Mouse (Mus musculus) heart, embryonic 14.5 days (tissue): ENCODE measurements around the gene Lingo2. TPM values are rescaled to one million over a fixed set of nuclear protein-coding genes. Genes with fewer than 3 reads are reported as not detected.

ENCODE experiments used
- ATAC-seq: fragments of 200-750 bp; cut with Nextera tagmentation; 2 replicates; pipeline ENCODE4 v1.8.0; 2017; ENCODE audit warnings: low read depth, moderate TSS enrichment; ENCODE audit not compliant: insufficient number of reproducible peaks, insufficient read depth, low FRiP score
- H3K27ac ChIP-seq, 2 experiments: fragments of 200-500 bp in 1 of 2; fragments of 300-500 bp in 1 of 2; sonication (generic) in 1 of 2; replicated peaks in 1 of 2; 2 replicates each; pipeline ENCODE4 v1.5.1; 2012 to 2014; ENCODE audit warnings: low read depth in 2 of 2, low read length in 2 of 2, control low read depth in 1 of 2, mild to moderate bottlenecking in 1 of 2, mixed read lengths in 1 of 2; ENCODE audit not compliant: control insufficient read depth in 1 of 2, insufficient read depth in 1 of 2
- H3K27me3 ChIP-seq: fragments of 300-500 bp; sonication (generic); 2 replicates; pipeline ENCODE4 v1.6.1; 2014; ENCODE audit warnings: mild to moderate bottlenecking, low read length, control low read depth; ENCODE audit not compliant: control insufficient read depth, insufficient read depth
- H3K36me3 ChIP-seq: fragments of 300-500 bp; sonication (generic); 2 replicates; pipeline ENCODE4 v1.6.1; 2014; ENCODE audit warnings: mild to moderate bottlenecking, control low read depth, low read length, mixed read lengths; ENCODE audit not compliant: control insufficient read depth, insufficient read depth
- H3K4me1 ChIP-seq, 2 experiments: fragments of 200-500 bp in 1 of 2; fragments of 300-500 bp in 1 of 2; sonication (generic) in 1 of 2; 2 replicates each; pipeline ENCODE4 v1.6.1; 2012 to 2014; ENCODE audit warnings: low read length in 2 of 2, control low read depth in 1 of 2, mixed read lengths in 1 of 2; ENCODE audit not compliant: control insufficient read depth in 2 of 2, insufficient read depth in 2 of 2
- H3K4me2 ChIP-seq: fragments of 300-500 bp; sonication (generic); 2 replicates; pipeline ENCODE4 v1.6.1; 2014; ENCODE audit warnings: mild to moderate bottlenecking, low read length
- H3K4me3 ChIP-seq, 2 experiments: fragments of 200-500 bp in 1 of 2; fragments of 300-500 bp in 1 of 2; sonication (generic) in 1 of 2; 2 replicates each; pipeline ENCODE4 v1.5.1; 2012 to 2014; ENCODE audit warnings: low read length in 2 of 2, mild to moderate bottlenecking in 2 of 2, control low read depth in 1 of 2, low read depth in 1 of 2, moderate library complexity in 1 of 2; ENCODE audit not compliant: control insufficient read depth in 1 of 2, insufficient read depth in 1 of 2
- H3K9ac ChIP-seq: fragments of 300-500 bp; sonication (generic); 2 replicates; pipeline ENCODE4 v1.6.1; 2014; ENCODE audit warnings: mild to moderate bottlenecking, low read length
- H3K9me3 ChIP-seq: fragments of 300-500 bp; sonication (generic); 2 replicates; pipeline ENCODE4 v1.6.1; 2016; ENCODE audit warnings: low read length, control low read depth; ENCODE audit not compliant: control insufficient read depth
- WGBS: fragments of 180-500 bp; shearing (Covaris S2); extraction: QIAGEN DNeasy Blood & Tissue Kit; methylation state at CpG from one replicate; pipeline ENCODE4 v1.1.7; 2014; 5-methylcytosine and 5-hydroxymethylcytosine counted together
- polyA plus RNA-seq: library from polyadenylated mRNA; unstranded; fragments of >200 nt; fragmentation: Nextera tagmentation; extraction: Ambion mirVana; gene quantifications from 2 replicates; pipeline ENCODE4 v1.2.1, GENCODE M21; 2014

Lingo2 gene
- polyA plus RNA-seq, 1 experiment from 2014 or later: 0.39 TPM

- H3K27ac ChIP-seq: no peak overlapping the region
- H3K4me2 ChIP-seq: no peak overlapping the region
- WGBS: 63% methylated on average over 1 of the region's 1 CpGs
- no peaks in the 10 kb centered on the region for H3K36me3 ChIP-seq
- no peaks in the 10 kb centered on the region for H3K4me1 ChIP-seq
- H3K4me3 ChIP-seq: no peak overlapping the region
- H3K9me3 ChIP-seq: 0 out of 2 replicates have a peak, but pooled peaks cover 2% of the 10 kb centered on the region
- H3K27me3 ChIP-seq: no peaks in the 10 kb centered on the region
- H3K9ac ChIP-seq: no peak overlapping the region
- ATAC-seq: no peak
These were observed 1053.6 kb downstream of the Lingo2 start for GRCm38 (mm10) chr4:35897769-35898564.

GRCm38 (mm10) chr4:35885591-35886542 is 1065.7 kb downstream of the Lingo2 start:
- Histone ChIP-seq H3K4me1 (no peaks in the 10 kb centered on the region), H3K27ac (no peak overlapping the region), H3K4me2 (no peak overlapping the region), H3K27me3 (no peaks in the 10 kb centered on the region), H3K36me3 (no peaks in the 10 kb centered on the region), H3K9ac (no peak overlapping the region), H3K4me3 (no peak overlapping the region), H3K9me3 (no peaks in the 10 kb centered on the region)
- WGBS: 60% methylated on average over 5 of the region's 5 CpGs
- ATAC-seq: no peak

GRCm38 (mm10) chr4:35884946-35885460 is 1066.5 kb downstream of the Lingo2 start:
- Histone ChIP-seq H3K4me2 (no peak overlapping the region), H3K36me3 (no peaks in the 10 kb centered on the region), H3K27ac (no peak overlapping the region), H3K9ac (no peak overlapping the region), H3K9me3 (no peaks in the 10 kb centered on the region), H3K4me3 (no peak overlapping the region), H3K27me3 (no peaks in the 10 kb centered on the region), H3K4me1 (no peaks in the 10 kb centered on the region)
- 46% methylated on average over 3 of the region's 3 CpGs for WGBS
- ATAC-seq: no peak

GRCm38 (mm10) chr4:35846518-35846917 is 1105.0 kb downstream of the Lingo2 start:
- no peak overlapping the region for H3K4me3 ChIP-seq
- H3K27ac ChIP-seq: no peak overlapping the region
- no peak overlapping the region for H3K9ac ChIP-seq
- H3K9me3 ChIP-seq: no peaks in the 10 kb centered on the region
- WGBS: 80% methylated on average over 1 of the region's 1 CpGs
- no peaks in the 10 kb centered on the region for H3K27me3 ChIP-seq
- H3K4me2 ChIP-seq: no peak overlapping the region
- ATAC-seq: no peak
- H3K4me1 ChIP-seq: no peaks in the 10 kb centered on the region
- H3K36me3 ChIP-seq: no peaks in the 10 kb centered on the region

GRCm38 (mm10) chr4:35845140-35845539 is 1106.4 kb downstream of the Lingo2 start:
- Histone ChIP-seq H3K9me3 (no peaks in the 10 kb centered on the region), H3K4me2 (no peak overlapping the region), H3K27ac (no peak overlapping the region), H3K36me3 (no peaks in the 10 kb centered on the region), H3K4me1 (no peaks in the 10 kb centered on the region), H3K4me3 (no peak overlapping the region), H3K9ac (no peak overlapping the region), H3K27me3 (no peaks in the 10 kb centered on the region)
- 79% methylated on average over 7 of the region's 7 CpGs for WGBS
- ATAC-seq: no peak

GRCm38 (mm10) chr4:35844518-35844917 is 1107.0 kb downstream of the Lingo2 start:
- H3K9ac ChIP-seq: no peak overlapping the region
- ATAC-seq: no peak
- no peaks in the 10 kb centered on the region for H3K27me3 ChIP-seq
- H3K27ac ChIP-seq: no peak overlapping the region
- H3K4me2 ChIP-seq: no peak overlapping the region
- H3K36me3 ChIP-seq: no peaks in the 10 kb centered on the region
- no peaks in the 10 kb centered on the region for H3K4me1 ChIP-seq
- no peak overlapping the region for H3K4me3 ChIP-seq
- no peaks in the 10 kb centered on the region for H3K9me3 ChIP-seq
- 73% methylated on average over 6 of the region's 6 CpGs for WGBS

- WGBS: 77% methylated on average over 7 of the region's 7 CpGs
- Histone ChIP-seq H3K4me2 (no peak overlapping the region), H3K4me3 (no peak overlapping the region), H3K36me3 (no peaks in the 10 kb centered on the region), H3K9me3 (0 out of 2 replicates have a peak, but pooled peaks cover 3% of the 10 kb centered on the region), H3K4me1 (no peaks in the 10 kb centered on the region), H3K9ac (no peak overlapping the region), H3K27me3 (no peaks in the 10 kb centered on the region), H3K27ac (no peak overlapping the region)
- no peak for ATAC-seq
These were observed 1128.2 kb downstream of the Lingo2 start for GRCm38 (mm10) chr4:35823322-35823870.
